Mouse (Mus musculus): ENCODE data around the gene Tmem176a.
A peak's percentile ranks its signal among the peaks of the same experiment; 100 is the strongest.
"Not testable (repeated sequence)": the region's sequence is repeated elsewhere in the genome, so short reads cannot be mapped to it uniquely, and the experiment has no call there.

Gene Tmem176a

GRCm38 (mm10) chr6:48840371-48840969 lies at the start of gene Tmem176a:
Tmem176a (plus strand) TSS chr6:48840919.
- no peak for DNase-seq (ENCODE audit: low read depth, low spot score)

GRCm38 (mm10) chr6:48801897-48802296 lies 38.8 kb upstream of the Tmem176a start:
- no peak for DNase-seq (ENCODE audit: low read depth, low spot score)

GRCm38 (mm10) chr6:48803406-48804051 lies 37.2 kb upstream of the Tmem176a start:
- no peak for DNase-seq (ENCODE audit: low read depth, low spot score)

- DNase-seq (ENCODE audit: low read depth, low spot score) = no peak
These were observed 36.4 kb upstream of the Tmem176a start for GRCm38 (mm10) chr6:48804346-48804745.

- DNase-seq (ENCODE audit: low read depth, low spot score) = no peak
These were observed 34.0 kb upstream of the Tmem176a start for GRCm38 (mm10) chr6:48806746-48807145.

- no peak for DNase-seq (ENCODE audit: low read depth, low spot score)
These were observed 31.1 kb upstream of the Tmem176a start for GRCm38 (mm10) chr6:48809494-48810219.

GRCm38 (mm10) chr6:48815013-48815412 lies 25.7 kb upstream of the Tmem176a start:
- no peak for DNase-seq (ENCODE audit: low read depth, low spot score)

GRCm38 (mm10) chr6:48817815-48818214 lies 22.9 kb upstream of the Tmem176a start:
- peak; percentile 76 for DNase-seq (ENCODE audit: low read depth, low spot score)

GRCm38 (mm10) chr6:48821991-48822785 lies 18.5 kb upstream of the Tmem176a start:
- DNase-seq (ENCODE audit: low read depth, low spot score) = not testable (repeated sequence)

GRCm38 (mm10) chr6:48825016-48825415 lies 15.7 kb upstream of the Tmem176a start:
- DNase-seq (ENCODE audit: low read depth, low spot score) = no peak

GRCm38 (mm10) chr6:48828976-48829375 lies 11.7 kb upstream of the Tmem176a start:
- no peak for DNase-seq (ENCODE audit: low read depth, low spot score)

- no peak for DNase-seq (ENCODE audit: low read depth, low spot score)
These were observed 11.1 kb upstream of the Tmem176a start for GRCm38 (mm10) chr6:48829651-48830050.

- DNase-seq (ENCODE audit: low read depth, low spot score) = no peak
These were observed 10.5 kb upstream of the Tmem176a start for GRCm38 (mm10) chr6:48830241-48830640.

- no peak for DNase-seq (ENCODE audit: low read depth, low spot score)
These were observed 9.6 kb upstream of the Tmem176a start for GRCm38 (mm10) chr6:48831141-48831540.

- DNase-seq (ENCODE audit: low read depth, low spot score) = no peak
These were observed 8.3 kb upstream of the Tmem176a start for GRCm38 (mm10) chr6:48832426-48832825.

- no peak for DNase-seq (ENCODE audit: low read depth, low spot score)
These were observed 7.2 kb upstream of the Tmem176a start for GRCm38 (mm10) chr6:48833515-48833914.

- DNase-seq (ENCODE audit: low read depth, low spot score) = no peak
These were observed 5.5 kb upstream of the Tmem176a start for GRCm38 (mm10) chr6:48835241-48835640.

- DNase-seq (ENCODE audit: low read depth, low spot score) = no peak
These were observed 4.6 kb upstream of the Tmem176a start for GRCm38 (mm10) chr6:48836146-48836545.

GRCm38 (mm10) chr6:48837516-48837915 lies 3.2 kb upstream of the Tmem176a start:
- no peak for DNase-seq (ENCODE audit: low read depth, low spot score)

GRCm38 (mm10) chr6:48838321-48839080 lies 2.2 kb upstream of the Tmem176a start:
- DNase-seq (ENCODE audit: low read depth, low spot score) = no peak

GRCm38 (mm10) chr6:48840973-48841625 lies 380 bp downstream of the Tmem176a start, which contains the start of gene Tmem176b:
Tmem176b (minus strand) TSS chr6:48841496.
- peak; percentile 77 for DNase-seq (ENCODE audit: low read depth, low spot score)

Data from retina, postnatal 7 days (tissue).